Mouse (Mus musculus) heart, adult 11 months (tissue): ENCODE data around the gene Ccdc34.
"Not testable (repeated sequence)": the region's sequence is repeated elsewhere in the genome, so short reads cannot be mapped to it uniquely, and the experiment has no call there.

Experiments used
- DNase-seq: peaks from one replicate; pipeline ENCODE4 v3.0.0; 2022

The Ccdc34 gene

GRCm38 (mm10) chr2:110082975-110083374 is 65.4 kb downstream of the Ccdc34 start:
- DNase-seq, result no peak

DNA sequence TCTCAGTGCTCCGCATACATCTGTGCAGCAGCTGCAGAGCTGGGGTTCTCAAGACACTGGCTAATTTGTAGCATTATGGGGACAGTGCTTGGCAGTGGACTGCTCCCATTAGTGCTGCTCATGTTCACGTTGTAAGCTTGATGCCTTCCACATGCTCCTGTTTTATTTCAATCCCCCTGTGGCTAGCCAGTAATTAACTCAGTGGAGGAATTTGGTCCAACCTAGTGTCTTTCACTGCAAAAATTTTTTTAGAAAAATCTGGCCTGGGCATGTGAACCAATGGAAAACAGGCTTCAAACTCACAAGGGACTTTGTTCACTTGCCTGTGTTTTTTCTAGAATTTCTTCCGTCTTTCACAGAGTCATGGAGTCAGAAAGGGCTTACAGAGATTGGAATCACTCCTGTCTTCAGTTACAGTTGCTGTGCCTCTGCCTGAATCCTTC is 68.1 kb downstream of the Ccdc34 start:
- peak; percentile 99 for DNase-seq

DNA sequence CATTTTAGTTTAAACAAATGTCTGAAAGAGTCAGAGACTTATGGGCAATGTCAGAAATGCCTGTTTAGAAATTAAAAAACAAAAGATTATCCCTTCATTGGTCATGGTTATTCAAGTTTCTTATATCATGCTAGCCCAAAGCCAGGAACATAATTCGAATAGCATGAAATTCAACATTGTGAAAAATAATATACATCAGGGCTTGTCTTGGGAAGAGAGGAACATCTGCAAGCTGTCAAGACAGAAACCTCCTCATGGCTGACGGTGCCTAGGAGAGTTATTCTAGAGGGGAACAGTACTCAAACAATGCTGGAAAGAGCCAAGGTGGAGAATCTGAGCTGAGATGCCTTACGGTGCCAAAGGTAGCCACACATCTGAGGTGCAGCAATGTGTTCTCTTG is 96.5 kb downstream of the Ccdc34 start:
- peak; percentile 68 for DNase-seq

DNA sequence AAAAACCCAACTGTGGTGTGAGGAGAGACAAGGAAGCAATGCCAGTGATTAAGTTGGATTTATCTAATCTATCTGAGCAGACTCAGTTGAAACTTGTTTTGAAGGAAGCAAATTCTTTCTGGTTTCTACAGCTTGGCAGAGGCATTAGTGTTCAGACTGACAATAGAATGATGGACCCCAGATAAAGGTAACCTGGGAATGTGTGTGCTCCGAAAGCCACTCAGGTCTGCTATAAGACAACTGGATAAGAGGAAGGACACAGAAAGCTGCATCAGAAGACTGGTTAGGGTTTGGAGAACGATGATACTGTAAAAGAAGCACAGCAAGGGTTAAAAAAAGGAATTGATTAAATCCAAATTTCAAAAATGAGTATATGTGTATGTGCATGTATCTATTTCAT is 111.8 kb downstream of the Ccdc34 start:
- peak; percentile 51 for DNase-seq

- no peak for DNase-seq
These were observed 114.0 kb downstream of the Ccdc34 start for GRCm38 (mm10) chr2:110131573-110131972.

- peak; percentile 83 for DNase-seq
These were observed 115.9 kb downstream of the Ccdc34 start for GRCm38 (mm10) chr2:110133356-110134115.

- DNase-seq, result peak; percentile 75
These were observed 117.4 kb downstream of the Ccdc34 start for GRCm38 (mm10) chr2:110134765-110135594.

DNA sequence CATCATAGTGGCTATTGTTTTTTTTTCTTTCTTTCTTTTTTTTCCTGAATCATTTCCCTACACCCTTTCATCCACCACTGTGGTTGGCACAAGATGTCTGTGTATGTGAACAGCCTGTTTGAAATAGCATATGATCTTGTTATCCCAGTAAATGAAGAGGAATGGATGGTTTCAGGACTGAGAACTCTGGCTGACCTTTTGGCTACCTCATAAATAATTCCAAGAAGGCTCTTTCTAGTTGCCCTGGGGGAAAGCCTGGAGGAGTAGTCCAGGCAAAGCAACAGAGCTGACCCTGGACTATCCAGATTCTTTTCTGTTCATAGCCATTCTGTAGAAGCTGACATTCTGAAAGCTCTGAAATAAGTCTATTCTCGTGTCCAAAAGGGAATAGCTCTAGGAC is 119.7 kb downstream of the Ccdc34 start:
- no peak for DNase-seq

- DNase-seq, result peak; percentile 85
These were observed 120.5 kb downstream of the Ccdc34 start for GRCm38 (mm10) chr2:110138096-110138495.

- not testable (repeated sequence) for DNase-seq
These were observed 130.4 kb downstream of the Ccdc34 start for GRCm38 (mm10) chr2:110147980-110148379.

GRCm38 (mm10) chr2:110149246-110149645 is 131.6 kb downstream of the Ccdc34 start:
- no peak for DNase-seq

DNA sequence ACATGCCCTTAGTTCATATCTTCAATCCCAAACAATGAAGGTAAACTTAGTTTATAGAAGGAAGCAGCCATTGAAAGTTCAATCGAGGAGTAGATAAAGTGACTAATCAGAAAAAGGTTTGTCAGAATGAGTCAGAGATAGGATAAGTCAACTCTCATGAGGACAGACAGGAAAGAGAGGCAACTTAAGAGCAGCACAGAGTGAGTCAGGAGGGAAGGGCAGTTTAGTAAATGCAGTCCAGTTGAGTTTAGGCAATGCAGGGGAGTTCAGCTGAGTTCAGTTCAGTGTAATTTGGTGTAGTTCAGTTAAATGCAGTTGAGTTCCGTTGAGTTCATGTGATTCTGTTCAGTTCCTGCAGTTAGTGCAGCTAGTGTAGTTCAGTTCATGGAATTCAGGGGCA is 138.7 kb downstream of the Ccdc34 start:
- peak; percentile 40 for DNase-seq

DNA sequence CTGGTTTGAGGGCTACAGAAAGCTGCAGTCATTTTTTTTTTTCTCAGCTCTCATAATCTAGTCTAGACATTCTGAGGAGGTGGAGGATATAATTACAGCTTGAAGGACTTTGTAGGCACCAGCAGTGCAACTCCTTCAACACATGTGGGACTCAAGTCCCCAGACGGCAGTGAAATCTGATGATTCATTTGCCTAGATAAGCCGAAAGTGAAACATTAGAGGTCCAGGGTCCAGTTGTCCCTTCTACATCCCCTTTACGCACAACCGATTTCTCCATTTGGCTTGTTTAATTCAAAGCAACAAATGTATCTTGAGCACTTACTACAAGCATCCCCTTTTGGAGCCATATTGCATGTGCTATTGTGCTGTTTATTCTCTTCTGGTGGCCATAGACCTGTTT is 147.4 kb downstream of the Ccdc34 start:
- DNase-seq, result peak; percentile 40

DNA sequence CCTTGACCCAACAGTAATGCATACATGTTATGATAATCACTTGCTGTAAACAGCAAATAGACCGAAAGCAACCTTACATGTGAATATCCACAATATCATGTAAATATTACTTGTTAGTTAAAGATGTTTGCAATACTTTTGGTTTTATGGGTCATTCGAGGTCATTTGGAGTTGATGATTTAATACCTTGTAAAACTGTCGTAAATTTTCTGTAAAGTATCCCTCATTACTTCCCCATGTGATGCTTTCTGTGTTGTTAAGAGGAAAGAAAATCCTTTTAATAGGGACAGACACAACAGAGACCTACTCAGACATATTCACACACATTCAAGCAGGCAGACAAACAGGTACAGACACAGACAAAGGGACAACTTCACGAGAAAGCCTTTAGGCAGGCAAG is 150.1 kb downstream of the Ccdc34 start:
- no peak for DNase-seq

DNA sequence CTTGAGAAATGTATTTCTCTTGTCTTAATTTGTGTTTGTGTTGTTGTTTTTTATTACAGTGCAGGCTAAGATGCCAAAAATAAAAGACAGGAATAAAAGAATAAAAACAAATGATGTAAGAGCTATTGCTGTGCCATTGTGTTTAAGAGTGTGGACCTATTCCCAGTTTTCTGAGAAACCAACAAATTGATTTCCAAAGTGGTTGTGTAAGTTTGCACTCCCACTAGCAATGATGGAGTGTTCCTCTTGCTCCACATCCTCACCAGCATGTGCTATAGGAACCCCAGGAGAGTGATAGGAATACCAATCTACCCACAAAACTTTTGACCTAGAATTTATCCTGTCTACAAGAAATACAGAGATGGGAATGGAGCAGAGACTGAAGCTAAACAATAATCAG is 150.7 kb downstream of the Ccdc34 start:
- DNase-seq, result no peak

GRCm38 (mm10) chr2:110172456-110172855 is 154.8 kb downstream of the Ccdc34 start:
- peak; percentile 87 for DNase-seq

DNA sequence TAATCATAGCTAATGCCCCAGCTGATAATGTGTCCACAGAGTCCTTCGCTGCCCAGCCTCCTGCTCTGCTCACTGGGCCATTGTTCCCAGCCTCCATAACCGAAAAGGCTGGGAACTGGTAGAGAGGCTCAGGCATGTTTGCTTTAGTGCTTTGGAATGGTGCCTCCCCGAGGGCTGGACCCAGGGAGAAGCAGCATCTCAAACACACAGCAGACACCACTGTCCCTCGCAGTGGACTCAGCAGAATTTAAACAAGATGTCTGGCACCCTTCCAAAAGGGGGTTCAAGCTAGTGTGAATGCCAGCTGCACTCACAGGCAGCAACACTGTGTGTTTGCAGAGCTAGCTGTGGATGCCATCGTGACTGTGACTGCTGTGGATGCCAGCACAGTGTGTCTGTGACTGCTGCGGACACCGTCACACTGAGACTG is 156.2 kb downstream of the Ccdc34 start:
- DNase-seq, result no peak

DNA sequence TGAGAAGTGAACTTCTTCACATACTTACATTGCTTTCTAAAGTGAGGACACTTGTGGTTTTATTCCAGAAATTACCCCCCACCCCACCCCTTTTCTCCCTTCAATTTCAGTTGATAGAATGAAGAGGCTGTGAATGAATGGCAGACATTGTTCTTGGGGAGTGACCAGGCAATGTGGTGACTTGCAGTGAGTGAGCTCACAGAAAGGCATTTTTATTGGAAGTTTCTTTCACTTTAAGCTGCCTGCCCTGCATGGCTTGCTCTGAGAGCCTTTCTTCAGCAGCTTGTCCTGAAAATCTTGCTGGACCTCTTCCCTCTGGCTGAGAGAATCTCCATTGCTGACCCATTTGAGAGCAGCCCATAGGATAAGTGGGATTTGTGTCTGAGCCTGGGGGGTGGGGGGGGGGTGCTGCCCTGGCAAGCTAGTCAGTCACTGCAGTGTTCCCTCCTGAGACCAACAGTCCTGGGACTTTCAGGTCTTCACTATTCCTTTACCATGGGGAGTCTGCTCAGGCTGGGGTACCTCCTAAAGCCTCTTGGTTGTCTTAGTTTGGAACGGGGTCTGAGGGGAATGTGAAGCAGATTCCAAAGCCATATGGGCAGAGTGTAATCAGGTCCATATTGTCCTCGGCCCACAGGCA is 159.3 kb downstream of the Ccdc34 start:
- DNase-seq, result peak; percentile 79

DNA sequence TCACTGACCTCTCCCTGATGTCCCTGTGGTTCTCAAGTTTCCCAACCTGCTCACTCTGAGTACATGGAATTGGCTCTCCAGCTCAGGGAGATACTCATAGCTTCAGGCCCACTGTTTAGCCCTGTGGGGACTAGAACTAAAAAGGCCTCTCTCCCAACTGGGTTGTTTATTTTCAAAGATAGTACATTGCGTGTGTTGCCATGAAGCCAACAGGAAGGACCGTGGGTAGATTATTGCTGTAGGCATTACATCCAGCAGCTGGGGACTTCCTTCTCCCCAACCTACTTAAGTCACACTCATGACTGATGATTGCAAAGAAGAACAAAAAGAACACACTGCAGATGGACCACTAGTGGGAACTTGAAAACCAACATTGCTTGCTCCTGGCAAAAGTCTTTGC is 159.8 kb downstream of the Ccdc34 start:
- peak; percentile 89 for DNase-seq

DNA sequence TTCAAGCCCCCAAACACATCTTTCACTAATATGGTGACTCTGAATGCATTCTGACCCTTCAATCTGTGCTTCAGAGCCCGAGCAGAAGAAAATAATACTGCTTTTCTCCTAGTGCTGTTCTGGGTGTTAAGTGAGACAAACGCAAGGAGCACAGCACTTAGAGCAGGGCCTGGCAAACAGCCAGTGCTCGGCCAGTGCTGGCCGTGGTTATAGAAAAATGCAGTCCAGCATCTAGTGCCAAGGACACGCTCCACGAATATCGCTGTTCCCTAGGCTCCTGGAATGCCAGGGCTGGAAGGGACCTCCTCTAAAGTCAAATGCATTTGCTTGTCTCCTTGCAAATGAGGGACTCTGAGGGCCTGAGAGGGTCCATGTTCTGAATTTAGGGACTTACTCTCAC is 160.3 kb downstream of the Ccdc34 start:
- peak; percentile 93 for DNase-seq

GRCm38 (mm10) chr2:110179669-110180315 is 162.2 kb downstream of the Ccdc34 start:
- peak; percentile 96 for DNase-seq

DNA sequence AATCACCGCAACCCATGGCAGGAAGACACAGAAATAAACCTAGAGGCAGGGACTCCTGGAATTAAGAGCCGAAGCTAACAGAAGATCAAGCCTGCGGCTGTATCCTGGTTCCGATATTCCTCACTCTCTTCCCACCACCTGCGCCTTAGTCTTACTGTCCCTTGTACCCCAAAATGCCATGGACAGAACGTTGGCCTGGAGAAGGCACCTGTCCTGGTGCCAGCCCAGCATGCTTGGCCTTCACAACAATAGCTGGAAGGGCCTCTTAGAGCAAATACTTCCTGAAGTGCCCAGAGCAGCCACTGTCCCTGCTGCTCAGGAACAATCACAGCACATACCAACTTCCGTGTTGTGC is 162.7 kb downstream of the Ccdc34 start:
- peak; percentile 84 for DNase-seq

- peak; percentile 70 for DNase-seq
These were observed 164.0 kb downstream of the Ccdc34 start for GRCm38 (mm10) chr2:110181666-110182065.
